ENCODE assay signal across 26 mouse cellular contexts in the genomic region with DNA sequence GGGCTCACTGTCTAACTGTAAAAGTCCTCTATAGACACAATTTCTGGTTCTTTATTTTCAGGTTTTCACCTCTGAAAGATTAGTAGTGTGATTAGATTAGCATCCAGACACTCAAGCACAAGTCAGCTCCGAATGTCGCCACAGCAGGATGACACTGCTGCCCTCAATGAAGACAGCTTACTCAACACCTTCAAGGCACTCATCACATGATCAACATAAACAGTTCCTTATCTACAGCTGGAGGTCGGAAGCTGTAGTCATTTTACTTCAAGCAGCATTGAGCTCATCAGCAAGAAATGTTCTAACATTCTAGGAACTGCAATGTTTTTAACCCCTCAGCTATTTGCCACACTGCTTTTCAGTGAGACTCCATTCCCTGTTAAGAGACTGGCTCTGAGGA.
DNase-seq lines count a peak whose midpoint lies in the region; ATAC-seq lines count a peak whose summit lies in the region.
"Had no signal": no experiment of that assay in that cellular context is flagged by ENCODE, and none has a peak within 500 bp of the region (broad histone marks: within the 10 kb centered on the region; RNA-seq: fewer than 3 reads in every experiment).

No protein-coding gene starts in this region.

- ATAC-seq in CD4-positive, CD25-positive, alpha-beta regulatory T cell, adult 4 months: peak; percentile 54
- ATAC-seq in granulocyte monocyte progenitor cell, adult 5-6 weeks (replicated peaks; ENCODE audit: poor library complexity, severe bottlenecking): peak; percentile 94
- peak; percentile 77 for ATAC-seq in neutrophil, adult 5-6 weeks (ENCODE audit: extremely low read depth, insufficient number of reproducible peaks, low FRiP score, poor library complexity, severe bottlenecking)
- no peak for ATAC-seq in monocyte, adult 5-6 weeks (replicated peaks; ENCODE audit: insufficient number of reproducible peaks, low FRiP score, low TSS enrichment, poor library complexity, severe bottlenecking)
- ATAC-seq in heart, embryonic 11.5 days (replicated peaks; ENCODE audit: insufficient number of reproducible peaks, low FRiP score, low TSS enrichment): no peak
- ATAC-seq: forebrain, embryonic 15.5 days; hindbrain, postnatal 0 days had no signal

- peaks cover 7% of the 10 kb centered on the region; the same call in 1 of the 2 replicates for H3K36me3 ChIP-seq in heart, embryonic 11.5 days (ENCODE audit: control insufficient read depth, insufficient read depth, low read length)

- no peak overlapping the region for H3K27ac ChIP-seq in heart, embryonic 11.5 days (ENCODE audit: low read depth, low read length)
- H3K27ac ChIP-seq: embryonic facial prominence, embryonic 10.5 days; forebrain, embryonic 15.5 days; hindbrain, postnatal 0 days; kidney, postnatal 0 days; left cerebral cortex, adult 2 months; limb, embryonic 15.5 days; liver, embryonic 15.5 days; neural tube, embryonic 13.5 days had no signal

- no peaks in the 10 kb centered on the region for H3K9me3 ChIP-seq in heart, embryonic 11.5 days (replicated peaks; ENCODE audit: control insufficient read depth, low read length)
- H3K9me3 ChIP-seq: embryonic facial prominence, embryonic 10.5 days; forebrain, embryonic 15.5 days; limb, embryonic 15.5 days; liver, embryonic 15.5 days; megakaryocyte, embryonic 14.5 days; neural tube, embryonic 13.5 days had no signal

- 32% methylated on average over 3 of the region's 3 CpGs for WGBS in heart, embryonic 11.5 days (ENCODE audit: insufficient replicate concordance)

- DNase-seq in CD4-positive helper T cell, adult 2 months (ENCODE audit: low read depth, low spot score): peak; percentile 32
- no peak for DNase-seq in adrenal gland, adult (ENCODE audit: inconsistent age in 2 of 2, low spot score in 1 of 2)
- DNase-seq: adrenal gland, postnatal 25 days; cerebellum, postnatal 10 days; gastrocnemius, postnatal 14 days; kidney, adult 2 months; left cerebral cortex, postnatal 4 days; lung, postnatal 10 days; midbrain, embryonic 14.5 days; thymus, postnatal 14 days had no signal

- H3K4me3 ChIP-seq in heart, embryonic 11.5 days (ENCODE audit: low read depth, low read length): no peak overlapping the region
- H3K4me3 ChIP-seq: embryonic facial prominence, embryonic 10.5 days; forebrain, embryonic 15.5 days; left cerebral cortex, adult 2 months; limb, embryonic 15.5 days; liver, embryonic 15.5 days; megakaryocyte, embryonic 14.5 days; myocyte; neural tube, embryonic 13.5 days had no signal

- H3K4me1 ChIP-seq in heart, embryonic 11.5 days (ENCODE audit: control insufficient read depth, insufficient read depth, low read length): 0 out of 2 replicates have a peak, but pooled peaks cover 3% of the 10 kb centered on the region
- H3K4me1 ChIP-seq: embryonic facial prominence, embryonic 10.5 days; forebrain, embryonic 15.5 days; limb, embryonic 15.5 days; liver, embryonic 15.5 days; neural tube, embryonic 13.5 days had no signal

- no peaks in the 10 kb centered on the region for H3K27me3 ChIP-seq in heart, embryonic 11.5 days (ENCODE audit: control insufficient read depth, insufficient read depth, low read length)
- H3K27me3 ChIP-seq: CH12.LX; forebrain, embryonic 15.5 days; limb, embryonic 15.5 days; liver, embryonic 15.5 days; megakaryocyte, embryonic 14.5 days; neural tube, embryonic 13.5 days had no signal

- H3K9ac ChIP-seq in heart, embryonic 11.5 days (ENCODE audit: low read depth, low read length): no peak overlapping the region
- H3K9ac ChIP-seq: forebrain, embryonic 15.5 days; limb, embryonic 15.5 days; liver, embryonic 15.5 days; neural tube, embryonic 13.5 days had no signal

- H3K4me2 ChIP-seq in heart, embryonic 11.5 days: no peak overlapping the region
- H3K4me2 ChIP-seq: forebrain, embryonic 15.5 days; limb, embryonic 15.5 days; liver, embryonic 15.5 days; neural tube, embryonic 13.5 days had no signal

Comparison
In these comparisons a context has a peak if more than half of its experiments do, and no peak if none do; other contexts are left out.
1. ATAC-seq: peak in CD4-positive, CD25-positive, alpha-beta regulatory T cell, adult 4 months (single experiment), granulocyte monocyte progenitor cell, adult 5-6 weeks (single experiment) and neutrophil, adult 5-6 weeks (single experiment); none in monocyte, adult 5-6 weeks (single experiment) and heart, embryonic 11.5 days (single experiment).